Mouse (Mus musculus) pancreas, adult 10 weeks (tissue): ENCODE results near the gene Prdm9. TPM values are rescaled to one million over a fixed set of nuclear protein-coding genes. Genes with fewer than 3 reads are reported as not detected.

Experiments used
- polyA plus RNA-seq: library from polyadenylated mRNA; stranded (reverse); fragments of 350-450 nt; fragmentation: Illumina TruSeq; extraction: RNeasy Lipid Tissue Mini Kit (QIAGEN cat#74804); gene quantifications from one replicate; pipeline ENCODE4 v1.2.3, GENCODE M21; 2015; ENCODE audit warnings: low read depth, low replicate concordance; ENCODE audit not compliant: insufficient read depth

Prdm9 gene
- polyA plus RNA-seq, result 3.3 TPM

GRCm38 (mm10) chr17:15564014-15564927 is at the start of gene Prdm9:
Gene Prdm9 (minus strand): TSS chr17:15564354.

GRCm38 (mm10) chr17:15526986-15527810 is 37.0 kb downstream of the Prdm9 start, which contains the start of gene Pdcd2:
Gene Pdcd2 (minus strand): TSS chr17:15527301.

GRCm38 (mm10) chr17:15499656-15500394 is 64.3 kb downstream of the Prdm9 start, which contains the start of the genes Psmb1 and Tbp:
Gene Psmb1 (minus strand): TSS chr17:15499751.
Gene Tbp (plus strand): TSS chr17:15499888.

Other genes starting within 250 kb of the Prdm9 start
- gene Dll1, start 187.5 kb downstream of the Prdm9 start, polyA plus RNA-seq, result 3.9 TPM
- gene Fam120b, start 168.2 kb downstream of the Prdm9 start, polyA plus RNA-seq, result 7.0 TPM
- 28.8 TPM for gene Psmb1, start 64.6 kb downstream of the Prdm9 start, polyA plus RNA-seq
- 7.7 TPM for gene Tbp, start 64.5 kb downstream of the Prdm9 start, polyA plus RNA-seq
- 7.9 TPM for gene Pdcd2, start 37.1 kb downstream of the Prdm9 start, polyA plus RNA-seq
- gene Chd1, start 140.6 kb upstream of the Prdm9 start, polyA plus RNA-seq, result 3.4 TPM